Mouse (Mus musculus) gastrocnemius, postnatal 14 days (tissue): ENCODE data around the gene Ivns1abp. TPM values are rescaled to one million over a fixed set of nuclear protein-coding genes. Genes with fewer than 3 reads are reported as not detected.

Experiments used
- DNase-seq: peaks from one replicate; pipeline ENCODE4 v3.0.0; 2021; ENCODE audit warnings: mixed read lengths
- intact Hi-C: fragments of 180-260 bp; cut with DNase I; formaldehyde crosslinking; loops from one replicate; pipeline ENCODE4 v1.15.1; 2025; ENCODE audit warnings: low total_unique reads
- total RNA-seq, 2 experiments: library from RNA; stranded (reverse); gene quantifications; 2 replicates each; pipeline ENCODE4 v1.2.3; 2021

Gene Ivns1abp
- total RNA-seq, 2 experiments from 2014 or later: 109 TPM

DNA sequence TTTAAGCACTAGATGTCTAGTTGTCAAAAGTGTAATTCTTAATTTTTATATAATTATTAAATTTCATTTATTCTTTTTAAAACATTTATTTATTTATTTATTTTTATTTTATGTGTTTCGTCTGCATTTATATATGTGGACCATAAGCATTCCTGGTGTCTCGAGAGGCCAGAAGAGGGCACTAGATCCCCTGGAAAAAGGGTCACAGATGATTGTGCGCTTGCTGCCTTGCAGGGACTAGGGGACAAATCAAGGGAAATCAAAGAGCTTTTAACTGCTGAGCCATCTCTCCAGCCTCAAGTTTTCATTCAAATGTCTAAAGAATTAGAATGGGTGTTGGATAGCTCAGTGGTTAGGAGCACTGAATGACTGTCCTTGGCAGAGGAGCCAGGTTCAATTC lies 33.1 kb downstream of the Ivns1abp start:
- intact Hi-C loops: no loop called here
- DNase-seq: no peak

DNA sequence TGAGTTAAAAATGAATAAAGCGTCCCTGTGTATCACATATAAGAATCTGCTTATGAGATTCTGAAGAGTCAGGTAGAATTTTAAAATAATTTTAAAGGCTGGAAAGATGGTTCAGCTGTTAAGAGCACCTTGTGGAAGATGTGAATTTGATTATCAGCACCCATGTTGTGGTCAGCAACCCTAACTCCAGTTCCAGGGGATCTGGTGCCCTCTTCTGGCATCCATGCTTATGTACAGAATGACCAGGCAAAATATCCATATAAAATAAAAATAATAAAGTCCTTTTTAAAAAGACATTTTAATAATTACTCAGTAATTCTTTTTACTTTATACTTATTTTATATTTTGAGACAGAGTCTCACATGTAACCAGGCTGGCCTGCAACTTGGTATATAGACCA lies 45.8 kb downstream of the Ivns1abp start:
- intact Hi-C loops: no loop called here

DNA sequence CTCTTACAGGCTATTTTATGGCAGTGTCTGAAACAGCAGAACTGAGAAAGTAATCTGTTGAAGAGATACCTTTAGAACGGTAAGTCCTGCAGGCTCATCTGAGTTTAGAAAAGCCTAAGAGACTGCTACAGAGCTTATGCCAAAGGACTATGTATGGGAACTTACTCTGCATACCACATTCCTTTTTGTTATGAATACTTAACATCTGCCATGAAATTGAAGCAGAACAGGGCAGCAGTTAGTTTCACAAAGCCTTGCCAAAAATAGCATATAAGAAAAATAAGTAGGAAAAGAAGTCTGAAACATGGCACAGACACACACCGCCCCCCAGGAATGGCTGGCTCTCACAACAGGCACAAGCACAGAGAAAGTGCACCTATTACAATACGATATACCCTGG lies 65.5 kb downstream of the Ivns1abp start:
- DNase-seq: no peak
- intact Hi-C loops: no loop called here

More for the DNA sequence above, 45.8 kb downstream of the Ivns1abp start:
- DNase-seq: no peak

Other genes starting within 250 kb of the Ivns1abp start
- gene Gm47985, start 161.9 kb upstream of the Ivns1abp start, total RNA-seq: under 1 TPM in 1 of 2 experiments, not detected in 1; 0.23 TPM
- gene Gm8947, start 152.1 kb upstream of the Ivns1abp start, total RNA-seq: under 1 TPM in 1 of 2 experiments, not detected in 1; 0.20 TPM
- under 1 TPM in 1 of 2 experiments, not detected in 1; 0.27 TPM for gene Gm47995, start 146.0 kb upstream of the Ivns1abp start, total RNA-seq
- not detected for gene 3110040M04Rik, start 140.4 kb upstream of the Ivns1abp start, total RNA-seq
- gene Gm47996, start 134.3 kb upstream of the Ivns1abp start, total RNA-seq: not detected
- gene Swt1, start 84.0 kb downstream of the Ivns1abp start, total RNA-seq: 1 to 10 TPM; 4.6 to 8.1 TPM
- gene Trmt1l, start 84.1 kb downstream of the Ivns1abp start, total RNA-seq: 10 to 100 TPM; 12.0 to 12.3 TPM
- 10 to 100 TPM; 17.9 to 19.7 TPM for gene Rnf2, start 156.5 kb downstream of the Ivns1abp start, total RNA-seq
- gene Fam129a, start 226.7 kb downstream of the Ivns1abp start, total RNA-seq: 10 to 100 TPM; 25.0 to 29.4 TPM